Comparison of ENCODE assay signal across 8 mouse cellular contexts in genomic region chr8:12896494-12897373, GRCm38 (mm10). TPM values are rescaled to one million over a fixed set of nuclear protein-coding genes. Genes with fewer than 3 reads are reported as not detected.
A peak's percentile ranks its signal among the peaks of the same experiment; 100 is the strongest.
DNase-seq lines count a peak whose midpoint lies in the region; ATAC-seq and TF ChIP-seq lines count a peak whose summit lies in the region.

No protein-coding gene starts in this region.

- WGBS in cerebellum, adult 2 months = 41% methylated on average over 13 of the region's 13 CpGs
- WGBS in midbrain, embryonic 15.5 days = 44% methylated on average over 13 of the region's 13 CpGs

- H3K27me3 ChIP-seq in cerebellum, adult 2 months (ENCODE audit: control insufficient read depth, insufficient read depth, low read length) = no peaks in the 10 kb centered on the region
- H3K27me3 ChIP-seq in midbrain, embryonic 15.5 days (replicated peaks) = no peaks in the 10 kb centered on the region

- H3K9me3 ChIP-seq in midbrain, embryonic 15.5 days = no peaks in the 10 kb centered on the region

- H3K4me1 ChIP-seq in cerebellum, adult 2 months (ENCODE audit: control insufficient read depth, insufficient read depth, low read length) = peaks cover 55% of the 10 kb centered on the region
- 0 out of 2 replicates have a peak, but pooled peaks cover 5% of the 10 kb centered on the region for H3K4me1 ChIP-seq in midbrain, embryonic 15.5 days

- H3K27ac ChIP-seq in cerebellum, adult 2 months (ENCODE audit: insufficient read depth, low read length) = 0 out of 2 replicates have a peak overlapping the region, but pooled peaks have one; percentile 26
- H3K27ac ChIP-seq in midbrain, embryonic 15.5 days = no peak overlapping the region

- peak; percentile 83 for ATAC-seq in frontal cortex, adult (ENCODE audit: low TSS enrichment)
- peak; percentile 41 for ATAC-seq in inflammation-experienced regulatory T-cells, adult 6 months
- peak; percentile 68 for ATAC-seq in midbrain, embryonic 15.5 days (replicated peaks)

- intact Hi-C loops in left cerebral cortex, postnatal 14 days (cut with DNase I) = loop anchor here (2.0 to 10.0 kb wide), 2 partner anchors 90 to 208 kb away; partner anchors contain the start of genes Cul4a and Pcid2

- H3K4me2 ChIP-seq in midbrain, embryonic 15.5 days = no peak overlapping the region

- H3K36me3 ChIP-seq in midbrain, embryonic 15.5 days (replicated peaks) = no peaks in the 10 kb centered on the region

- peak; percentile 15 to 27 for DNase-seq in spleen, postnatal 10 days (ENCODE audit: low spot score in 2 of 2)
- no peak for DNase-seq in spleen, postnatal 4 days (ENCODE audit: low spot score in 2 of 2)
- peak; percentile 81 for DNase-seq in cerebellum, adult 2 months
- peak; percentile 77 to 79 for DNase-seq in left cerebral cortex, postnatal 14 days (ENCODE audit: low spot score in 2 of 2)
- DNase-seq in thymus, postnatal 25 days = peak; percentile 45

- TF ChIP-seq CTCF in cerebellum, adult 2 months (IDR thresholded peaks at IDR 0.05; ENCODE audit: borderline replicate concordance, insufficient read depth, low read depth, low read length) = peak; percentile 85

- H3K9ac ChIP-seq in midbrain, embryonic 15.5 days = 0 out of 2 replicates have a peak overlapping the region, but pooled peaks have one; percentile 2

- no peak for TF ChIP-seq POLR2A in cerebellum, adult 2 months (IDR thresholded peaks at IDR 0.05; ENCODE audit: borderline replicate concordance, insufficient read depth, low read length)

- no peak overlapping the region for H3K4me3 ChIP-seq in cerebellum, adult 2 months (replicated peaks; ENCODE audit: insufficient read depth, low read depth, low read length)
- no peak overlapping the region for H3K4me3 ChIP-seq in midbrain, embryonic 15.5 days

RNA-seq across cellular contexts. Expression of gene Mcf2l, which starts 23.1 kb away (rescaled TPM):
- 150 and 158 TPM in 2 replicates for polyA plus RNA-seq in cerebellum, adult 2 months (2012; rRNA removed)
- polyA plus RNA-seq in inflammation-experienced regulatory T-cells, adult 6 months (2017; shearing (Covaris generic)) = under 1 TPM in 1 of 3 experiments, not detected in 2; 0.51 TPM
- total RNA-seq in left cerebral cortex, postnatal 14 days (2021) = 100 to 1,000 TPM; 249 to 271 TPM
- polyA plus RNA-seq in midbrain, embryonic 15.5 days (2015; fragmentation: Nextera tagmentation; extraction: Ambion mirVana) = 176 and 189 TPM in 2 replicates

Comparison
In these comparisons a context has a peak if more than half of its experiments do, and no peak if none do; other contexts are left out.
1. DNase-seq: peak in spleen, postnatal 10 days (2 of 2), cerebellum, adult 2 months (2 of 2), left cerebral cortex, postnatal 14 days (2 of 2) and thymus, postnatal 25 days (single experiment); none in spleen, postnatal 4 days (0 of 2).
2. RNA of gene Mcf2l, which starts 23.1 kb away (polyA plus RNA-seq): 176 to 189 TPM in midbrain, embryonic 15.5 days and 150 to 158 TPM in cerebellum, adult 2 months; 0.51 TPM in inflammation-experienced regulatory T-cells, adult 6 months; every median in the first group is over 10 times any median in the second.
3. Peak in every context shown above with its lines, with median percentiles within 50 percentile points of each other: ATAC-seq.